Mouse (Mus musculus) retina, embryonic 14.5 days (tissue): ENCODE measurements around the gene Ssh3.

Experiments used
- DNase-seq: peaks from one replicate; pipeline ENCODE4 v3.0.0-alpha.2; 2015; ENCODE audit warnings: low spot score

Gene Ssh3

GRCm38 (mm10) chr19:4216041-4216685, 52.8 kb downstream of the Ssh3 start:
- peak; percentile 69 for DNase-seq

GRCm38 (mm10) chr19:4215451-4215840, 53.5 kb downstream of the Ssh3 start:
- no peak for DNase-seq

GRCm38 (mm10) chr19:4214771-4215450, 54.1 kb downstream of the Ssh3 start:
- peak; percentile 56 for DNase-seq

- peak; percentile 50 for DNase-seq
Measured at GRCm38 (mm10) chr19:4214071-4214770, 54.8 kb downstream of the Ssh3 start, which contains the start of the genes Clcf1 and AC109138.7. Clcf1 (plus strand) TSS chr19:4214238. AC109138.7 (plus strand) TSS chr19:4214357.

GRCm38 (mm10) chr19:4213524-4213974, 55.4 kb downstream of the Ssh3 start:
- no peak for DNase-seq

GRCm38 (mm10) chr19:4211891-4212588, 56.9 kb downstream of the Ssh3 start:
- no peak for DNase-seq
